Mouse (Mus musculus): ENCODE data around the gene Ccdc137. TPM values are rescaled to one million over a fixed set of nuclear protein-coding genes. Genes with fewer than 3 reads are reported as not detected.

Gene Ccdc137
- polyA plus RNA-seq, 1 experiment from 2014 or later: 18.2 TPM

- peaks cover 16% of the 10 kb centered on the region for H3K36me3 ChIP-seq (ENCODE audit: control insufficient read depth, insufficient read depth, low read length)
- WGBS: 97% methylated on average over 3 of the region's 3 CpGs
Measured at GRCm38 (mm10) chr11:120497436-120497835, 39.5 kb downstream of the Ccdc137 start.

GRCm38 (mm10) chr11:120498226-120498625 is 40.3 kb downstream of the Ccdc137 start:
- WGBS: 85% methylated on average over 12 of the region's 12 CpGs
- DNase-seq (ENCODE audit: low spot score) (peak; percentile 56), ATAC-seq (ENCODE audit: low FRiP score, low TSS enrichment) (peak; percentile 36)
- peak overlapping the region; percentile 49; the same call in 1 of the 2 replicates for H3K27ac ChIP-seq (replicated peaks)
- no peak overlapping the region for H3K4me3 ChIP-seq (ENCODE audit: low read depth, low read length)
- TF ChIP-seq EP300 (optimal IDR thresholded peaks at IDR 0.05) (no peak), CTCF (IDR thresholded peaks at IDR 0.05; ENCODE audit: low read depth) (no peak)
- H3K27me3 ChIP-seq (ENCODE audit: control insufficient read depth, insufficient read depth, low read length): no peaks in the 10 kb centered on the region
- H3K4me2 ChIP-seq (replicated peaks; ENCODE audit: low read depth): no peak overlapping the region
- H3K9me3 ChIP-seq (ENCODE audit: control insufficient read depth, low read length): no peaks in the 10 kb centered on the region
- H3K36me3 ChIP-seq (ENCODE audit: control insufficient read depth, insufficient read depth, low read length): peaks cover 16% of the 10 kb centered on the region
- H3K9ac ChIP-seq (ENCODE audit: low read length): no peak overlapping the region
- H3K4me1 ChIP-seq (replicated peaks; ENCODE audit: control insufficient read depth, insufficient read depth): 0 out of 2 replicates have a peak, but pooled peaks cover 2% of the 10 kb centered on the region

More at GRCm38 (mm10) chr11:120497436-120497835, 39.5 kb downstream of the Ccdc137 start:
- no peak for TF ChIP-seq EP300 (optimal IDR thresholded peaks at IDR 0.05)
- TF ChIP-seq CTCF (IDR thresholded peaks at IDR 0.05; ENCODE audit: low read depth): no peak
- DNase-seq (ENCODE audit: low spot score) (no peak), ATAC-seq (ENCODE audit: low FRiP score, low TSS enrichment) (no peak)
- Histone ChIP-seq H3K4me2 (replicated peaks; ENCODE audit: low read depth) (no peak overlapping the region), H3K27me3 (ENCODE audit: control insufficient read depth, insufficient read depth, low read length) (no peaks in the 10 kb centered on the region), H3K9me3 (ENCODE audit: control insufficient read depth, low read length) (no peaks in the 10 kb centered on the region), H3K4me1 (replicated peaks; ENCODE audit: control insufficient read depth, insufficient read depth) (peaks cover 5% of the 10 kb centered on the region; the same call in 1 of the 2 replicates), H3K9ac (ENCODE audit: low read length) (no peak overlapping the region), H3K4me3 (ENCODE audit: low read depth, low read length) (no peak overlapping the region), H3K27ac (replicated peaks) (no peak overlapping the region)

- DNase-seq (ENCODE audit: low spot score) (no peak), ATAC-seq (ENCODE audit: low FRiP score, low TSS enrichment) (no peak)
- 82% methylated on average over 5 of the region's 5 CpGs for WGBS
- 0 out of 2 replicates have a peak overlapping the region, but pooled peaks have one; percentile 79 for H3K27ac ChIP-seq (replicated peaks)
- H3K4me2 ChIP-seq (replicated peaks; ENCODE audit: low read depth): no peak overlapping the region
- no peaks in the 10 kb centered on the region for H3K4me1 ChIP-seq (replicated peaks; ENCODE audit: control insufficient read depth, insufficient read depth)
- H3K4me3 ChIP-seq (ENCODE audit: low read depth, low read length): no peak overlapping the region
- TF ChIP-seq EP300 (optimal IDR thresholded peaks at IDR 0.05) (no peak), CTCF (IDR thresholded peaks at IDR 0.05; ENCODE audit: low read depth) (no peak)
- H3K36me3 ChIP-seq (ENCODE audit: control insufficient read depth, insufficient read depth, low read length): peaks cover 16% of the 10 kb centered on the region
- H3K27me3 ChIP-seq (ENCODE audit: control insufficient read depth, insufficient read depth, low read length): no peaks in the 10 kb centered on the region
- H3K9me3 ChIP-seq (ENCODE audit: control insufficient read depth, low read length): no peaks in the 10 kb centered on the region
- no peak overlapping the region for H3K9ac ChIP-seq (ENCODE audit: low read length)
Measured at GRCm38 (mm10) chr11:120498891-120499290, 41.0 kb downstream of the Ccdc137 start.

- ATAC-seq (ENCODE audit: low FRiP score, low TSS enrichment) (peak; percentile 11; the same call in 1 of the 2 replicates), DNase-seq (ENCODE audit: low spot score) (no peak)
- 65% methylated on average over 6 of the region's 6 CpGs for WGBS
- Histone ChIP-seq H3K4me2 (replicated peaks; ENCODE audit: low read depth) (no peak overlapping the region), H3K9me3 (ENCODE audit: control insufficient read depth, low read length) (no peaks in the 10 kb centered on the region), H3K4me1 (replicated peaks; ENCODE audit: control insufficient read depth, insufficient read depth) (no peaks in the 10 kb centered on the region), H3K36me3 (ENCODE audit: control insufficient read depth, insufficient read depth, low read length) (peaks cover 16% of the 10 kb centered on the region), H3K27ac (replicated peaks) (peak overlapping the region; percentile 79), H3K9ac (ENCODE audit: low read length) (no peak overlapping the region), H3K27me3 (ENCODE audit: control insufficient read depth, insufficient read depth, low read length) (no peaks in the 10 kb centered on the region), H3K4me3 (ENCODE audit: low read depth, low read length) (no peak overlapping the region)
- TF ChIP-seq EP300 (optimal IDR thresholded peaks at IDR 0.05) (no peak), CTCF (IDR thresholded peaks at IDR 0.05; ENCODE audit: low read depth) (no peak)
Measured at GRCm38 (mm10) chr11:120499894-120500293, 42.0 kb downstream of the Ccdc137 start.

GRCm38 (mm10) chr11:120500357-120500756 is 42.4 kb downstream of the Ccdc137 start:
- 14% methylated on average over 3 of the region's 3 CpGs for WGBS
- Histone ChIP-seq H3K4me2 (replicated peaks; ENCODE audit: low read depth) (no peak overlapping the region), H3K9ac (ENCODE audit: low read length) (peak overlapping the region; percentile 31; the same call in 1 of the 2 replicates), H3K36me3 (ENCODE audit: control insufficient read depth, insufficient read depth, low read length) (peaks cover 16% of the 10 kb centered on the region), H3K9me3 (ENCODE audit: control insufficient read depth, low read length) (no peaks in the 10 kb centered on the region), H3K27me3 (ENCODE audit: control insufficient read depth, insufficient read depth, low read length) (no peaks in the 10 kb centered on the region), H3K4me3 (ENCODE audit: low read depth, low read length) (no peak overlapping the region), H3K27ac (replicated peaks) (peak overlapping the region; percentile 79), H3K4me1 (replicated peaks; ENCODE audit: control insufficient read depth, insufficient read depth) (no peaks in the 10 kb centered on the region)
- peak; percentile 93 for DNase-seq (ENCODE audit: low spot score)
- TF ChIP-seq EP300 (optimal IDR thresholded peaks at IDR 0.05): peak; percentile 18
- peak; percentile 1; the same call in 1 of the 2 replicates for TF ChIP-seq CTCF (IDR thresholded peaks at IDR 0.05; ENCODE audit: low read depth)
- peak; percentile 85 for ATAC-seq (ENCODE audit: low FRiP score, low TSS enrichment)

- no peak for DNase-seq (ENCODE audit: low spot score)
- no peaks in the 10 kb centered on the region for H3K9me3 ChIP-seq (ENCODE audit: control insufficient read depth, low read length)
- no peak overlapping the region for H3K4me2 ChIP-seq (replicated peaks; ENCODE audit: low read depth)
- no peak overlapping the region for H3K9ac ChIP-seq (ENCODE audit: low read length)
- no peaks in the 10 kb centered on the region for H3K27me3 ChIP-seq (ENCODE audit: control insufficient read depth, insufficient read depth, low read length)
- no peaks in the 10 kb centered on the region for H3K4me1 ChIP-seq (replicated peaks; ENCODE audit: control insufficient read depth, insufficient read depth)
- H3K4me3 ChIP-seq (ENCODE audit: low read depth, low read length): no peak overlapping the region
- WGBS: 49% methylated on average over 6 of the region's 6 CpGs
- H3K36me3 ChIP-seq (ENCODE audit: control insufficient read depth, insufficient read depth, low read length): peaks cover 10% of the 10 kb centered on the region
- no peak for ATAC-seq (ENCODE audit: low FRiP score, low TSS enrichment)
- TF ChIP-seq EP300 (optimal IDR thresholded peaks at IDR 0.05): no peak
- peak overlapping the region; percentile 79 for H3K27ac ChIP-seq (replicated peaks)
Measured at GRCm38 (mm10) chr11:120501018-120501417, 43.1 kb downstream of the Ccdc137 start.
